Mouse (Mus musculus) cortical plate, adult 2 months (tissue): ENCODE data around the gene Jmjd8. TPM values are rescaled to one million over a fixed set of nuclear protein-coding genes. Genes with fewer than 3 reads are reported as not detected.

ENCODE experiments used
- H3K27ac ChIP-seq: fragments of 200-500 bp; 2 replicates; pipeline ENCODE4 v1.5.1; 2012; ENCODE audit warnings: low read length, control low read depth, inconsistent platforms; ENCODE audit not compliant: insufficient read depth
- H3K4me1 ChIP-seq: fragments of 200-500 bp; 2 replicates; pipeline ENCODE4 v1.6.1; 2011; ENCODE audit warnings: low read length; ENCODE audit not compliant: control insufficient read depth, insufficient read depth
- H3K4me3 ChIP-seq: fragments of 200-500 bp; 2 replicates; pipeline ENCODE4 v1.5.1; 2011; ENCODE audit warnings: mild to moderate bottlenecking, low read length, control low read depth; ENCODE audit not compliant: insufficient read depth
- CTCF ChIP-seq: fragments of 200-500 bp; IDR thresholded peaks from 2 replicates; pipeline ENCODE4 v1.5.1; 2011; ENCODE audit warnings: mild to moderate bottlenecking, control low read depth, low read length; ENCODE audit not compliant: insufficient read depth; ENCODE audit errors: extremely low read depth
- POLR2A ChIP-seq: fragments of 200-500 bp; IDR thresholded peaks from 2 replicates; pipeline ENCODE4 v1.6.1; 2011; ENCODE audit warnings: mild to moderate bottlenecking, low read length, control low read depth; ENCODE audit not compliant: insufficient read depth; ENCODE audit errors: extremely low read depth
- polyA plus RNA-seq: library from polyadenylated mRNA; depleted of rRNA; stranded (reverse); fragments of >200 nt; gene quantifications from 2 replicates; pipeline ENCODE4 v1.2.3, GENCODE M21; 2012

Jmjd8 gene
- polyA plus RNA-seq, 1 experiment, result 55.6 TPM

DNA sequence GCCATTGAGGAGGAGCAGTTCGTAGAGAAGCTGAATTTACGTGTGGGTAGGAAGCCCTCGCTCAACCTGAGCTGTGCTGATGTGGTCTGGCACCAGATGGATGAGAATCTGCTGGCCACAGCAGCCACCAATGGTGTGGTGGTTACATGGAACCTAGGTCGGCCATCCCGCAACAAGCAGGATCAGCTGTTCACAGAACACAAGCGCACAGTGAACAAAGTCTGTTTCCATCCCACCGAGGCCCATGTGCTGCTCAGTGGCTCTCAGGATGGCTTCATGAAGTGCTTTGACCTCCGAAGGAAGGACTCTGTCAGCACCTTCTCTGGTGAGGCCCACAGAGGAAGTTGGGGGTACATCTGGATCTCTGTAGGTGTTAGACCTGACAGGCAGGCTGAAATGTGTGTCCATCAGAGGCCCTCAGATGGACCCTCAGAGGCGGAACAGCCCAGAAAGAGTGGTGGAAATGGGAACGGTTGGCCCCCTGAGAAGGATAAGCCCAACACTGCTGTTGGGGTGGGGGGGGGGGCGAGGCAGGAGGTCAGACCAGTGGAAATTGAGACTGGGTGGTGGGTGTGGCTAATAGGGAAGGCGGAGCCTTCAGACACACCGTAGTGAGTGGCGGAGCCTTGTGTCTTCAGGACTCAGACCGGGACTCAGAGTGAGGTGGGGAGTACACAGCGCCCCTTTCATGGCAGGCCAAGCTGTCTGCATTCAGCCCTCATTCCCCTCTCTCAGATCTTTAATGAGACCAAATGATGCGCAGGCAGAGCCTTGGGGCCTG lies 4.1 kb upstream of the Jmjd8 start:
- TF ChIP-seq POLR2A, result no peak
- no peak for TF ChIP-seq CTCF
- peak overlapping the region; percentile 65 for H3K4me3 ChIP-seq
- peaks cover 7% of the 10 kb centered on the region for H3K4me1 ChIP-seq
- H3K27ac ChIP-seq, result no peak overlapping the region

DNA sequence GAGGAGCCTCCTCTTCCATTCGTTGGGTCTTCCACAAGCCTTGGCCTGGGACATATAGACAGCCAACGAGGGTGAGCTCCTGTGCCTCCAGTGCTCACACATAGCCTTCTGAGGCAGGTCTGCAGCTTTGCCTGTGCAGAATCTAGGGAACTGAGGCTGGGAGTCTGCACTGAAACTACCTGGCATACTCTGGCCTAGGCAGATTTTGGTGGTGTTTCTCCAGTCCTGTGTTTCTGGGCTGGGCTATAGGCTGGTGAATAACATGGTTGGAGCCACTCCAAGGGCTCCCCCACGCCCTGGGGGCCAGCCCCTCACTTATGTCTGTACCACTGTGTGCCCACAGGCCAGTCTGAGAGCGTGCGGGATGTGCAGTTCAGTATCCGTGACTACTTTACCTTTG lies 3.4 kb upstream of the Jmjd8 start:
- H3K4me3 ChIP-seq, result no peak overlapping the region
- H3K4me1 ChIP-seq, result peaks cover 7% of the 10 kb centered on the region
- no peak for TF ChIP-seq CTCF
- no peak for TF ChIP-seq POLR2A

DNA sequence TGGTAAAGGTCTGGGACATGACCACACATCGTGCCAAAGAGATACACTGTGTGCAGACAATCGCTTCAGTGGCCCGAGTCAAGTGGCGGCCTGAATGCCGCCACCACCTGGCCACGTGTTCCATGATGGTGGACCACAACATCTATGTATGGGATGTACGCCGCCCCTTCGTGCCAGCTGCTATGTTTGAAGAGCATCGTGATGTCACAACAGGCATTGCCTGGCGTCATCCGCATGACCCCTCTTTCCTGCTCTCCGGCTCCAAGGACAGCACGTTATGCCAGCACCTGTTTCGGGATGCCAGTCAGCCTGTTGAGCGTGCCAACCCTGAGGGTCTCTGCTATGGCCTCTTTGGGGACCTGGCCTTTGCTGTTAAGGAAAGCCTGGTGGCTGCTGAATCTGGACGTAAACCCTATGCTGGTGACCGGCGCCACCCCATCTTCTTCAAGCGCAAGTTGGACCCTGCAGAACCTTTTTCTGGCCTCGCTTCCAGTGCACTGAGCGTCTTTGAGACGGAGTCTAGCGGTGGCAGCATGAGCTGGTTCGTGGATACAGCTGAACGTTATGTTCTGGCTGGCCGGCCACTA lies 2.6 kb upstream of the Jmjd8 start:
- peaks cover 7% of the 10 kb centered on the region for H3K4me1 ChIP-seq
- TF ChIP-seq POLR2A, result no peak
- no peak for TF ChIP-seq CTCF
- no peak overlapping the region for H3K4me3 ChIP-seq
- H3K27ac ChIP-seq, result no peak overlapping the region

More for the DNA sequence above, 3.4 kb upstream of the Jmjd8 start:
- no peak overlapping the region for H3K27ac ChIP-seq

DNA sequence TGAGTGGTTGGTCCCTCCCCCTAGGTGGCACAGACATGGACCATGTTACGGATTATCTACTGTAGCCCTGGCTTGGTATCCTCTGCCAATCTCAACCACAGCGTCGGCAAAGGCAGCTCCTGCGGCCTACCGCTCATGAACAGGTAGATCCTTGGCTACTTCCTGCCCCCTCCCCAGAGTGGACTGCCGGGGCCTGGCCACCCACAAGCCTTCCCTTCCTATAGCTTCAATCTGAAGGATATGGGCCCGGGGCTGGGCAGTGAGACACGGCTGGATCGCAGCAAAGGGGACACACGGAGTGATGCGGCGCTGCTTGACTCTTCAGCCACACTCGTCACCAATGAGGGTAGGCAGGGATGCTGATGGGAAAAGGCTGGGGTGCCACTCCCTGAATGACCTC lies 1.7 kb upstream of the Jmjd8 start:
- Histone ChIP-seq H3K4me3 (no peak overlapping the region), H3K27ac (no peak overlapping the region), H3K4me1 (peaks cover 9% of the 10 kb centered on the region)
- no peak for TF ChIP-seq POLR2A
- no peak for TF ChIP-seq CTCF

DNA sequence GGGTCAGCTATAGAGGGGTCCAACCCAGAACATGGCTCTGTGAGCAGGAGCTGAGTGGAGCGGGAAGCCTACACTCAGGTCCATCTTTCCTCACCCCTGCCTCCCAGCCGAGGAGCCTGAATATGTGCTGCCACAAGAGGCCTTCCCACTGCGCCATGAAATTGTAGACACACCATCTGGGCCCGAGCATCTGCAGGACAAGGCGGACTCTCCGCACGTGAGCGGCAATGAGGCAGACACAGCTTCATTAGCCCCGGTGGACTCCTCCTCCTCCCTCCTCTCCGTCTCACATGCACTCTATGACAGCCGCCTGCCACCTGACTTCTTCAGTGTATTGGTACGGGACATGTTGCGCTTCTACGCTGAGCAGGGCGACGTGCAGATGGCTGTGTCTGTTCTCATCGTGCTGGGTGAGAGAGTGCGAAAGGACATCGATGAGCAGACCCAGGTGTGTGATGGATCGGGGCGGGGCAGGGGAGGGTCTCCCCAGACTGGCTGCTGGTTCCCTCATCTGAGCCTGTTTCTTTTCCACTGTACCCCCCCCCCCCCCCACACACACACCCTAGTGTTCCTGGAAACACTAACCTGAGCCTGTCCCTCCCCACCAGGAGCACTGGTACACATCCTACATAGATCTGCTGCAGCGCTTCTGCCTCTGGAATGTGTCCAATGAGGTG lies 983 bp upstream of the Jmjd8 start:
- H3K4me3 ChIP-seq, result no peak overlapping the region
- peaks cover 9% of the 10 kb centered on the region for H3K4me1 ChIP-seq
- TF ChIP-seq POLR2A, result no peak
- no peak for TF ChIP-seq CTCF
- H3K27ac ChIP-seq, result no peak overlapping the region

DNA sequence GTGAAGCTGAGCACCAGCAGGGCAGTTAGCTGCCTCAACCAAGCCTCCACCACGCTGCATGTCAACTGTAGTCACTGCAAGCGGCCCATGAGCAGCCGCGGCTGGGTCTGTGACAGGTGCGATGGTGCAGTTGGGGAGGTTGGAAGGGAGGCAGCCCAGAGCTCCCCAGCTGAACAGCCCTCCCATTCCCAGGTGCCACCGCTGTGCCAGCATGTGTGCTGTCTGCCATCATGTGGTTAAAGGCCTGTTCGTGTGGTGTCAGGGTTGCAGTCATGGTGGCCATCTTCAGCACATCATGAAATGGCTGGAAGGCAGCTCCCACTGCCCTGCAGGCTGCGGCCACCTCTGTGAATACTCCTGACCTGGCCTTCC lies 458 bp upstream of the Jmjd8 start:
- Histone ChIP-seq H3K27ac (no peak overlapping the region), H3K4me3 (peak overlapping the region; percentile 75; the same call in 1 of the 2 replicates), H3K4me1 (peaks cover 9% of the 10 kb centered on the region)
- TF ChIP-seq CTCF (no peak), POLR2A (no peak)

DNA sequence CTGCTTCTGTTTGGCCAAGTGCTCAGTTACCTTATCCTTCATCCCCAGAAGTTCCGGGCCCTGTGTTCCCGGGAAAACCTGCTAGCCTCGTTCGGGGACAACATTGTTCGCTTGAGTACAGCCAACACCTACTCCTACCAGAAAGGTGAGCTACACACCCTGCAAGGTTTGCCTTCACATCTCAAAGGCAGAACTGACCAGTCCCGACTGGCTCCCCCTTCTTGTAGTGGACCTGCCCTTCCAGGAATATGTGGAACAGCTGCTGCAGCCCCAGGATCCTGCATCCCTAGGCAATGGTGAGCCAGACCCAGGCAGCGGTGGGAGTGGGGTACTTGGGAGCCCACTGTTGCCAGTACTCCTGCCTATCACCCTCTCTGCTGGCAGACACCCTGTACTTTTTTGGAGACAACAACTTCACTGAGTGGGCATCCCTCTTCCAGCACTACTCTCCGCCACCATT lies 921 bp downstream of the Jmjd8 start:
- TF ChIP-seq POLR2A (no peak), CTCF (no peak)
- H3K4me1 ChIP-seq, result peaks cover 2% of the 10 kb centered on the region; the same call in 1 of the 2 replicates
- peak overlapping the region; percentile 75 for H3K4me3 ChIP-seq
- no peak overlapping the region for H3K27ac ChIP-seq

DNA sequence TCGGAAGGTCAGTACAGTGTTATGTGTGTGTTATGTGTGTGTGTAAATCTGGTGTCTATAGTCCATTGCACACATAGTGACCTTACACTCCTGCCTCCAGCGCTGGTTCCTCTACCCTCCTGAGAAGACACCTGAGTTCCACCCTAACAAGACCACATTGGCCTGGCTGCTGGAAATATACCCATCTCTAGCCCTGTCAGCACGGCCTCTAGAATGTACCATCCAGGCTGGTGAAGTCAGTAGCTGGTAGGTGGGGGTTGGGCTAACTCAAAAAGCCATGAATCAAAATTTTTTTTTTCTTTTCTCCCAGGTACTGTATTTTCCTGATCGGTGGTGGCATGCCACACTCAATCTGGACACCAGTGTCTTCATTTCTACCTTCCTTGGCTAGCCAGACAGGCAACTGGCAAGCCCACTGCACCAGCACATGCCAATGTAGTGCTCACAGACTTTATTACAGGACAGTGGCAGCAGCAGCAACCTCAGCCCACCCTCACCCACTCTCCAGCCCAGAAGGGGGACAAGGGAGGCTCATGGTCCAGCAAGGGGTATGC lies 1.6 kb downstream of the Jmjd8 start:
- Histone ChIP-seq H3K4me1 (peaks cover 2% of the 10 kb centered on the region; the same call in 1 of the 2 replicates), H3K27ac (no peak overlapping the region), H3K4me3 (peak overlapping the region; percentile 75; the same call in 1 of the 2 replicates)
- TF ChIP-seq POLR2A (peak; percentile 24; the same call in 1 of the 2 replicates), CTCF (no peak)

DNA sequence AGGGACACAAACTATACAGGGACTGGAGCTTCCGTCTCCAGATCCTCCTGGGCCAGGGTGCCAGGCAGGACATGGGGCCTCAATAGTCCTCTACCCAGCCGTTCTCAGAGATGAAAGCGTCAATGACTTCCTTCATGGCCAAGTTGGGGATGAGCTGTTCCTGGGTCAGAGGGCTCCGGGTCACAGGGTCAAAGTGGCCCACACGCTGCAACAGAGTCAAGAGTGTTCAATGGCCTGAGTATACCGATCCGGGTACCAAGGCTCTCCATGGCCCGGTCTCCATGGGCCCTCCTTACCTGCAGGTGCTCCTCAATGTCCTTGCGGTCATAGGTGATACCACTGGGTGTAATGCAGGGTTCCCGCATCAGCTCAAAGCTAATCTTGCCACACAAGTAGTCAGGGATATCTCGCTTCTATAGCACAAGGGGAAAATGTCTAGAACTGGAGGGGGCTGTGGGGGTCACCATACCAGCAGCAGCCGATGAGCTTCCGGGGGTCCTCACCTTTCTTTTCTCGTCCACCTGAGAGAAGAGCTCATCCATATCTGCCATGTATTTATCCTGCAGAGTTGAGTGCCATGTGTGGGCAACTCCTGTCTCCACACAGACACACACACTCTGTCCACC lies 2.3 kb downstream of the Jmjd8 start:
- Histone ChIP-seq H3K4me3 (peak overlapping the region; percentile 79; the same call in 1 of the 2 replicates), H3K27ac (no peak overlapping the region), H3K4me1 (peaks cover 5% of the 10 kb centered on the region)
- TF ChIP-seq POLR2A, result no peak
- TF ChIP-seq CTCF, result no peak
